Mouse (Mus musculus) inflammation-experienced regulatory T-cells (primary cell): Measurements from ENCODE around the gene Acsm1. TPM values are rescaled to one million over a fixed set of nuclear protein-coding genes. Genes with fewer than 3 reads are reported as not detected.

Experiments
- polyA plus RNA-seq, 2 experiments: library from polyadenylated mRNA; unstranded; fragments of 100-300 nt; shearing (Covaris generic); gene quantifications; one replicate each; pipeline ENCODE4 v1.2.1; 2017

Acsm1 gene
- under 1 TPM; 0.14 to 0.33 TPM for polyA plus RNA-seq

GRCm38 (mm10) chr7:119606664-119607076 is at the start of gene Acsm1:
Gene Acsm1 (plus strand): TSS chr7:119607026.

GRCm38 (mm10) chr7:119689726-119690125 is 82.9 kb downstream of the Acsm1 start, which contains the start of gene Acsm4:
Gene Acsm4 (plus strand): TSS chr7:119690026.

Other genes with a start within 250 kb of the Acsm1 start
- gene Gp2, start 147.7 kb upstream of the Acsm1 start, polyA plus RNA-seq, result under 1 TPM in 1 of 2 experiments, not detected in 1; 0.56 TPM
- gene Umod, start 127.7 kb upstream of the Acsm1 start, polyA plus RNA-seq, result under 1 TPM; 0.47 to 0.51 TPM
- 1 to 10 TPM in 1 of 2 experiments, under 1 TPM in 1; 0.10 to 1.1 TPM for gene Acsm5, start 87.6 kb upstream of the Acsm1 start, polyA plus RNA-seq
- not detected for gene Pdilt, start 83.5 kb upstream of the Acsm1 start, polyA plus RNA-seq
- gene Acsm2, start 52.7 kb upstream of the Acsm1 start, polyA plus RNA-seq, result under 1 TPM in 1 of 2 experiments, not detected in 1; 0.11 TPM
- gene Acsm4, start 83.0 kb downstream of the Acsm1 start, polyA plus RNA-seq, result not detected
- 10 to 100 TPM; 78.6 to 82.8 TPM for gene Thumpd1, start 113.8 kb downstream of the Acsm1 start, polyA plus RNA-seq
- under 1 TPM; 0.05 to 0.24 TPM for gene Acsm3, start 153.9 kb downstream of the Acsm1 start, polyA plus RNA-seq
- gene Rexo5, start 187.0 kb downstream of the Acsm1 start, polyA plus RNA-seq, result 10 to 100 TPM; 48.5 to 54.4 TPM
- gene Eri2, start 187.0 kb downstream of the Acsm1 start, polyA plus RNA-seq, result 10 to 100 TPM; 11.7 TPM